Mouse (Mus musculus) embryonic fibroblast, embryonic 13.5 days (primary cell): ENCODE data around the gene Tiparp. TPM values are rescaled to one million over a fixed set of nuclear protein-coding genes. Genes with fewer than 3 reads are reported as not detected.
A peak's percentile ranks its signal among the peaks of the same experiment; 100 is the strongest.

Source experiments
- H3K27ac ChIP-seq: 2 replicates; pipeline ENCODE4 v1.5.1; 2012; ENCODE audit warnings: low read length, control low read depth, inconsistent platforms; ENCODE audit not compliant: insufficient read depth
- H3K4me1 ChIP-seq: 2 replicates; pipeline ENCODE4 v1.6.1; 2011; ENCODE audit warnings: low read length; ENCODE audit not compliant: control insufficient read depth, insufficient read depth
- H3K4me3 ChIP-seq: 2 replicates; pipeline ENCODE4 v1.5.1; 2011; ENCODE audit warnings: mild to moderate bottlenecking, control low read depth, low read length; ENCODE audit not compliant: insufficient read depth
- CTCF ChIP-seq: IDR thresholded peaks from 2 replicates; pipeline ENCODE4 v1.5.1; 2011; ENCODE audit warnings: mild to moderate bottlenecking, control low read depth, low read length, moderate library complexity, borderline replicate concordance; ENCODE audit not compliant: insufficient read depth
- POLR2A ChIP-seq: IDR thresholded peaks from 2 replicates; pipeline ENCODE4 v1.6.1; 2011; ENCODE audit warnings: low read depth, mild to moderate bottlenecking, control low read depth, low read length, moderate library complexity
- polyA plus RNA-seq: library from polyadenylated mRNA; stranded (reverse); fragments of >200 nt; gene quantifications from 2 replicates; pipeline ENCODE4 v1.2.4, GENCODE M21; 2011; ENCODE audit warnings: low read depth; ENCODE audit not compliant: missing spikeins, insufficient read length

The Tiparp gene
- polyA plus RNA-seq, 1 experiment: 38.7 TPM

DNA sequence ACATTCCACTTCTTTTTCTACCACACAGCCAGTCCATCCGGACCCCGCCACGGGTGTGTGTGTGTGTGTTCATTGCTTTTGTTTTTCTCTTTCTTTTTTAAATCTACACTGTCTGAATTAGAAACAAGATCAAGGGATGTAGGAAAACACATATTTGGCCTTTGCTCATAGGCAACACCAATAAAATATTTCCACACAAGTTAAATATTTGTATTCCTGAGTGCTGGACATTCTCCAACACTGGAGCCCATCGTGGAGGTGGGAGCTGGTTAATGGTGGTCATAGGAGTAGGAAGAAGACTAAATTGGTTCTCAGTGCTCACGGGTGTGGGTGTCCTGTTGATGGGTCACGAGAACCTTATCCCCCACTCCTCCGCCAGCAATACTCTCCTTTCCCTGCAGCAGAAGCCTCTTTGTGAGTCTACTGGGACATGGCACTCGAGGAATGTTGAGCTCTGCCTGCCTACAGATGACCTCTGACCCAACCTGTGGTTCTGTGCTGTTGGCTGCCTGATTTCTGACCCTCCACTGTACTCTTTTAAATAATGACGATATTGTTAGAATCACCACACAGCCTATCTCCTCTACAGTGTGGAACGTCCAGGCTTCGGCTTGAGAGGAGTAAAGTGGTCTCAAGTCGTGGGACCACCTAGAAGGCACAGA, 51.2 kb downstream of the Tiparp start:
- no peak overlapping the region for H3K27ac ChIP-seq
- H3K4me3 ChIP-seq: no peak overlapping the region
- no peaks in the 10 kb centered on the region for H3K4me1 ChIP-seq
- TF ChIP-seq POLR2A (no peak), CTCF (no peak)

GRCm38 (mm10) chr3:65581596-65581995, 53.4 kb downstream of the Tiparp start:
- TF ChIP-seq POLR2A: no peak
- no peak for TF ChIP-seq CTCF
- H3K27ac ChIP-seq: no peak overlapping the region
- H3K4me3 ChIP-seq: no peak overlapping the region
- no peaks in the 10 kb centered on the region for H3K4me1 ChIP-seq

DNA sequence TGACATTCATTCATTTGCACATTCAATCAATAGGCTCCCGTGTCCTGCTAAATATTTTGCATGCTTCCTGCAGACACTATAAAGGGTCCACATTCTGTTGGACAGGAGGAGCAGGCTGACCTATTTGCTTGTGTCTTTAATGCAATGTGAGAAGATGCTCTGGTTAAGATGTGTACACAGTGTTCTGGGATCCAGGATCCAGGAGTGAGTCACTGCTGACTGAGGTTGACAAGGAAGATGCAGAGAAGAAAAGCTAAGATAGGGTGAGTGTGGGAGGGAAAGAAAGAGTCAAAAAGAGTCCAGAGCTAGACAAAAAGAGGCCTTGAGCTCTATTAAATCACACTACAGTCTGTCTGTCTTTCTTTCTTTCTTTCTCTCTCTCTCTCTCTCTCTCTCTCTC, 56.1 kb downstream of the Tiparp start:
- no peak for TF ChIP-seq CTCF
- TF ChIP-seq POLR2A: no peak

DNA sequence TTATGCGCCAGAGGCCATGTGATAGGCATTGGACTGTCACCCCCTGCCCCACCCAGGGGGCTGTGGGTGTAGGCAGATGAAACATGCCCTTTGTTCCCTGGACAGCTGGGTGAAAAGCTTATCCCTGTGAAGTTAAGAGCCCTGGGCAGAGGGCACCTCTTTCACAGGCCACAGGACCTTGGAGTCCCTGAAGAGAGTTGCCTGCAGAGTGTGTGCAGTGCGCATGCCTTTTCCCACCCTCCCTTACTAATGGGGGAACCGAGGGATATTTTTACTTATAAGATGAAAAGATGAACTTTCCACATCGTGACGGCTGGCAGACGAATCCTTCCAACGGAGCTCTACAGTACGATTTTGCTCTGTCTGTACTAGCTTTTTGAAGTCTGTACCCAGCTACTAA, 57.1 kb downstream of the Tiparp start:
- no peak overlapping the region for H3K27ac ChIP-seq

More for the DNA sequence above, 56.1 kb downstream of the Tiparp start:
- Histone ChIP-seq H3K27ac (no peak overlapping the region), H3K4me1 (no peaks in the 10 kb centered on the region), H3K4me3 (no peak overlapping the region)

GRCm38 (mm10) chr3:65585823-65586482, 57.7 kb downstream of the Tiparp start:
- H3K4me1 ChIP-seq: no peaks in the 10 kb centered on the region
- no peak for TF ChIP-seq POLR2A
- no peak for TF ChIP-seq CTCF
- H3K4me3 ChIP-seq: peak overlapping the region; percentile 2; the same call in 1 of the 2 replicates
- no peak overlapping the region for H3K27ac ChIP-seq

More for the DNA sequence above, 57.1 kb downstream of the Tiparp start:
- TF ChIP-seq CTCF (no peak), POLR2A (no peak)
- H3K4me3 ChIP-seq: no peak overlapping the region
- no peaks in the 10 kb centered on the region for H3K4me1 ChIP-seq

DNA sequence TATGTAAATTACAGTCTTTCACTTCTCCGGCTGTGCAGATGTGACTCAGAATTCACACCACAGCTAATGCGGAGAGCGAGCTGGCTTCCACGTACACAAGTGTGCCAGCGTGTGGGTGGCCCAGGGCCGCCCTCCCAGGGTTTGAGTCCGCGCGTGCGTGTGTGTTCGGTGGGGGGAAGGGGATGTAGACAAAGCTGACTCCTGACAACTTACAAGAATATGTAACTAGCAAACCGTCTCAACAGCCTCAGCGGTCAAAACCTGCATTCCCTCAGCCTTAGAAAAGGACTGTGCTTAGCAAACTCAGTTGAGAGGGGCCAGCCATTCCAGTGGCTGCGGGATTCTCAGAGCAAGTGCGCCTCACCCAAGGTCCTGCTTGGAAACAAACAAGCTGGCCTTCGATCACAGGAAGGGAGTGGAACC, 58.3 kb downstream of the Tiparp start:
- no peak for TF ChIP-seq CTCF
- TF ChIP-seq POLR2A: no peak
- Histone ChIP-seq H3K4me1 (no peaks in the 10 kb centered on the region), H3K27ac (peak overlapping the region; percentile 3; the same call in 1 of the 2 replicates), H3K4me3 (peak overlapping the region; percentile 2; the same call in 1 of the 2 replicates)

- Histone ChIP-seq H3K27ac (peak overlapping the region; percentile 3; the same call in 1 of the 2 replicates), H3K4me3 (no peak overlapping the region), H3K4me1 (no peaks in the 10 kb centered on the region)
- TF ChIP-seq CTCF (no peak), POLR2A (no peak)
Measured at GRCm38 (mm10) chr3:65586966-65587365, 58.8 kb downstream of the Tiparp start.

DNA sequence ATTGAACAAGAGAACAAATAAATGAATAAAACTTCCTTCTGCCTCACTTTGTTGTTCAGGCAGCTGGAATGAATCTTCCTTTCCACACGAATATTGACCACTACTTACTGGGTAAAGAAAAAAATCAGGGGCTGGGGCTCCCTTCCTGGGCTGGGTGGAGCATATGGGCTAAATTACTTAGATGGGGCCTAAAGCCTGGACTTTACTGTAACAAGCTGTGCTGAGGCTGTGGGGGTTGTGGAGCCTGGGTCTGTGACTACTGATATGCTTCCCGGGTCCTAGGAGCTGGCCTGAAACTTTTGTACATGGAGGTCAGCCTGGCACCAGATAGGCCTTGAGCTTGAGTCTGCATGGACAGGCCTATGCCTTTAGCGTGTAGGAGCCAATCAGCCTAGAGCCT, 60.2 kb downstream of the Tiparp start:
- no peak overlapping the region for H3K4me3 ChIP-seq
- no peaks in the 10 kb centered on the region for H3K4me1 ChIP-seq
- no peak for TF ChIP-seq CTCF
- TF ChIP-seq POLR2A: no peak
- no peak overlapping the region for H3K27ac ChIP-seq

DNA sequence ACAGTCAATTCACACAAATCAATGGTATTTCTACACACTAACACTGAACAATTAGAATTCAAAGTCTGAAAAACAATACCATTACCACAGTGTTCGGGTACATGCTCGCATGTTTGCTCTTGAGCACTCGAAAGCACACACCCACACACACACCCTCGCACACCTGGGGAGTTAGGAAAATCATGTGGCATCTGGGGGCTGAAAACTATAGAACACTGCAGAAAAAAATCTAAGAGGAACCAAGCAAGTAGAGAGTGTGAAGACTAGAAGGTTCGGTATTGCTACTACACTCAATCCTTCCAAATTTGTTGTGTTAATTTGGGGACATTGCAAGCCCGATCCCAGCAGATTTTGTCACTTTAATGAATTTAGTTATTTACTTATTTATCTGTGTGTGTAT, 64.6 kb downstream of the Tiparp start:
- no peaks in the 10 kb centered on the region for H3K4me1 ChIP-seq
- no peak overlapping the region for H3K27ac ChIP-seq
- no peak overlapping the region for H3K4me3 ChIP-seq
- TF ChIP-seq CTCF (no peak), POLR2A (no peak)

GRCm38 (mm10) chr3:65594493-65594892, 66.3 kb downstream of the Tiparp start:
- TF ChIP-seq POLR2A (no peak), CTCF (no peak)
- Histone ChIP-seq H3K4me1 (no peaks in the 10 kb centered on the region), H3K27ac (no peak overlapping the region), H3K4me3 (no peak overlapping the region)

GRCm38 (mm10) chr3:65595196-65595595, 67.0 kb downstream of the Tiparp start:
- Histone ChIP-seq H3K4me3 (no peak overlapping the region), H3K27ac (no peak overlapping the region), H3K4me1 (no peaks in the 10 kb centered on the region)
- TF ChIP-seq CTCF (no peak), POLR2A (no peak)
